Mouse (Mus musculus): Measurements from ENCODE around the gene Fam198b.

- no peak for TF ChIP-seq HCFC1 (IDR thresholded peaks at IDR 0.05; ENCODE audit: low read depth, low read length)
- no peak for TF ChIP-seq MEF2A (IDR thresholded peaks at IDR 0.05; ENCODE audit: extremely low read depth, insufficient replicate concordance, low read depth, low read length, poor library complexity, severe bottlenecking)
- no peak for TF ChIP-seq TBP (IDR thresholded peaks at IDR 0.05; ENCODE audit: low read depth, low read length)
- TF ChIP-seq MAX (IDR thresholded peaks at IDR 0.05; ENCODE audit: low read length), result no peak
- no peak for TF ChIP-seq ZC3H11A (IDR thresholded peaks at IDR 0.05; ENCODE audit: low read depth, low read length)
- no peak for TF ChIP-seq POLR2A (IDR thresholded peaks at IDR 0.05; ENCODE audit: control insufficient read depth in 1 of 2, insufficient read depth in 1 of 2, low read depth in 1 of 2, low read length in 2 of 2, poor library complexity in 1 of 2)
- no peak for TF ChIP-seq E2F4 (IDR thresholded peaks at IDR 0.05; ENCODE audit: borderline replicate concordance, low read depth, low read length)
- no peak for TF ChIP-seq CTCF (IDR thresholded peaks at IDR 0.05 in 2 of 3, conservative IDR thresholded peaks at IDR 0.05 in 1 of 3; ENCODE audit: control insufficient read depth in 1 of 3, insufficient read depth in 1 of 3, low read depth in 2 of 3, low read length in 3 of 3, poor library complexity in 1 of 3, severe bottlenecking in 1 of 3)
- no peak for TF ChIP-seq ELF1 (IDR thresholded peaks at IDR 0.05; ENCODE audit: low read depth, low read length)
- no peak for TF ChIP-seq RAD21 (IDR thresholded peaks at IDR 0.05; ENCODE audit: low read depth, low read length)
- TF ChIP-seq MAZ (IDR thresholded peaks at IDR 0.05; ENCODE audit: low read depth, low read length), result no peak
These were observed 3.6 kb downstream of the Fam198b start for GRCm38 (mm10) chr3:79887966-79888365.

Data from MEL (cell line).